In genomic region chr3:89103291-89103595, GRCm38 (mm10) we compare ENCODE assay signal across 1 mouse cellular context.
TF ChIP-seq lines count a peak whose summit lies in the region.

No protein-coding gene starts in this region.

TF ChIP-seq in MEL, 35 proteins besides CTCF, POLR2A, EP300 and RAD21:
- TF ChIP-seq KAT2A (conservative IDR thresholded peaks at IDR 0.05; ENCODE audit: low read depth, low read length) (no peak), SIN3A (IDR thresholded peaks at IDR 0.05; ENCODE audit: low read length) (peak; percentile 69), NELFE (IDR thresholded peaks at IDR 0.05; ENCODE audit: low read depth, low read length) (peak; percentile 64), USF2 (IDR thresholded peaks at IDR 0.05; ENCODE audit: borderline replicate concordance in 1 of 2, insufficient read depth in 1 of 2, low read depth in 1 of 2, low read length in 2 of 2) (no peak), ZC3H11A (IDR thresholded peaks at IDR 0.05; ENCODE audit: low read depth, low read length) (no peak), POLR2AphosphoS5 (IDR thresholded peaks at IDR 0.05; ENCODE audit: borderline replicate concordance, low read depth, low read length) (no peak), TBP (IDR thresholded peaks at IDR 0.05; ENCODE audit: low read depth, low read length) (peak; percentile 51; the same call in 1 of the 2 replicates), GATA1 (IDR thresholded peaks at IDR 0.05; ENCODE audit: low read depth, low read length) (peak; percentile 86), E2F4 (IDR thresholded peaks at IDR 0.05; ENCODE audit: borderline replicate concordance, low read depth, low read length) (no peak), MYC (IDR thresholded peaks at IDR 0.05; ENCODE audit: low read depth, low read length) (no peak), JUND (IDR thresholded peaks at IDR 0.05; ENCODE audit: low read depth, low read length) (no peak), USF1 (IDR thresholded peaks at IDR 0.05; ENCODE audit: low read depth, low read length) (no peak), MAX (IDR thresholded peaks at IDR 0.05; ENCODE audit: low read length) (peak; percentile 57; the same call in 1 of the 2 replicates), MEF2A (IDR thresholded peaks at IDR 0.05; ENCODE audit: extremely low read depth, insufficient replicate concordance, low read depth, low read length, poor library complexity, severe bottlenecking) (no peak), GABPA (IDR thresholded peaks at IDR 0.05; ENCODE audit: low read depth, low read length) (no peak), TAL1 (IDR thresholded peaks at IDR 0.05; ENCODE audit: low read length) (no peak), ZNF384 (IDR thresholded peaks at IDR 0.05; ENCODE audit: low read depth, low read length) (no peak), CHD2 (IDR thresholded peaks at IDR 0.05; ENCODE audit: low read length) (no peak), MYB (IDR thresholded peaks at IDR 0.05; ENCODE audit: low read depth, low read length) (no peak), ZMIZ1 (IDR thresholded peaks at IDR 0.05; ENCODE audit: low read depth, low read length) (peak; percentile 61), HCFC1 (IDR thresholded peaks at IDR 0.05; ENCODE audit: low read depth, low read length) (peak; percentile 45; the same call in 1 of the 2 replicates), TCF12 (IDR thresholded peaks at IDR 0.05; ENCODE audit: low read depth, low read length) (0 out of 2 replicates have a peak, but pooled peaks have one; percentile 18), SMC3 (IDR thresholded peaks at IDR 0.05; ENCODE audit: low read depth, low read length) (no peak), BHLHE40 (IDR thresholded peaks at IDR 0.05; ENCODE audit: borderline replicate concordance, low read depth, low read length) (no peak), MXI1 (IDR thresholded peaks at IDR 0.05; ENCODE audit: low read depth, low read length) (no peak; the same call in 1 of the 2 replicates), RCOR1 (IDR thresholded peaks at IDR 0.05; ENCODE audit: low read depth, low read length) (peak; percentile 32; the same call in 1 of the 2 replicates), MAZ (IDR thresholded peaks at IDR 0.05; ENCODE audit: low read depth, low read length) (no peak), ELF1 (IDR thresholded peaks at IDR 0.05; ENCODE audit: low read depth, low read length) (no peak), NRF1 (IDR thresholded peaks at IDR 0.05; ENCODE audit: insufficient read depth, low read depth, low read length, poor library complexity, severe bottlenecking) (no peak), POLR2AphosphoS2 (IDR thresholded peaks at IDR 0.05; ENCODE audit: low read length) (peak; percentile 57; the same call in 1 of the 2 replicates), ZKSCAN1 (IDR thresholded peaks at IDR 0.05; ENCODE audit: low read depth, low read length) (no peak), ETS1 (IDR thresholded peaks at IDR 0.05; ENCODE audit: low read depth, low read length) (peak; percentile 59), UBTF (IDR thresholded peaks at IDR 0.05; ENCODE audit: borderline replicate concordance, insufficient read depth, low read depth, low read length) (0 out of 2 replicates have a peak, but pooled peaks have one; percentile 4), MAFK (IDR thresholded peaks at IDR 0.05; ENCODE audit: borderline replicate concordance, low read depth, low read length) (no peak), CHD1 (IDR thresholded peaks at IDR 0.05; ENCODE audit: low read depth, low read length) (0 out of 2 replicates have a peak, but pooled peaks have one; percentile 40)
